Comparison of ENCODE assay signal across 12 mouse cellular contexts in genomic region chr5:110439565-110440310, GRCm38 (mm10). TPM values are rescaled to one million over a fixed set of nuclear protein-coding genes. Genes with fewer than 3 reads are reported as not detected.
DNase-seq lines count a peak whose midpoint lies in the region; TF ChIP-seq lines count a peak whose summit lies in the region.
"Had no signal": no experiment of that assay in that cellular context is flagged by ENCODE, and none has a peak within 500 bp of the region (broad histone marks: within the 10 kb centered on the region; RNA-seq: fewer than 3 reads in every experiment).

No protein-coding gene starts in this region.

- H3K36me3 ChIP-seq in heart, adult 2 months (ENCODE audit: control insufficient read depth, insufficient read depth, low read length) = peaks cover 3% of the 10 kb centered on the region; the same call in 1 of the 2 replicates
- H3K36me3 ChIP-seq: lung, embryonic 15.5 days had no signal

- TF ChIP-seq EP300 in heart, adult 2 months (IDR thresholded peaks at IDR 0.05; ENCODE audit: insufficient read depth, low read depth, low read length) = 0 out of 2 replicates have a peak, but pooled peaks have one; percentile 48

- peak; percentile 66 for DNase-seq in cerebellum, adult 11 months
- no peak for DNase-seq in cerebellum, postnatal 4 days (ENCODE audit: low spot score in 2 of 2)
- peak; percentile 49 for DNase-seq in Muller cell, postnatal 12 days (ENCODE audit: inconsistent ontology term)
- DNase-seq in heart, adult 2 months = peak; percentile 53 to 70
- peak; percentile 56 to 64 for DNase-seq in lung, adult 18-20 months
- DNase-seq in spleen, postnatal 36 days (ENCODE audit: low spot score in 2 of 2) = no peak
- no peak for DNase-seq in left cerebral cortex, adult 2 months (ENCODE audit: extremely low spot score in 1 of 2, low spot score in 2 of 2)
- DNase-seq in thymus, postnatal 36 days = no peak
- DNase-seq: B cell, adult 2 months; embryo, embryonic 11 days had no signal

- H3K4me3 ChIP-seq in heart, adult 2 months = no peak overlapping the region
- H3K4me3 ChIP-seq in left cerebral cortex, adult 2 months = no peak overlapping the region
- H3K4me3 ChIP-seq: forebrain, embryonic 13.5 days; lung, embryonic 15.5 days had no signal

- no peak overlapping the region for H3K9ac ChIP-seq in heart, adult 2 months (ENCODE audit: low read depth, low read length)
- H3K9ac ChIP-seq: forebrain, embryonic 13.5 days; lung, embryonic 15.5 days had no signal

- intact Hi-C loops in heart, adult 2 months (cut with DNase I) = loop anchor here (10.0 kb wide), 1 partner anchor 885 kb away; the partner anchor contains the start of gene Crlf2
- intact Hi-C loops in left cerebral cortex, adult 2 months (cut with DNase I) = no loop called here

- no peak for TF ChIP-seq POLR2A in heart, adult 2 months (IDR thresholded peaks at IDR 0.05; ENCODE audit: insufficient read depth, low read depth, low read length)

- no peaks in the 10 kb centered on the region for H3K27me3 ChIP-seq in heart, adult 2 months (ENCODE audit: control insufficient read depth, insufficient read depth, low read length)
- H3K27me3 ChIP-seq: forebrain, embryonic 13.5 days; lung, embryonic 15.5 days had no signal

- 45% methylated on average over 3 of the region's 3 CpGs for WGBS in heart, adult 2 months

- H3K4me1 ChIP-seq in heart, adult 2 months (ENCODE audit: control insufficient read depth, insufficient read depth, low read length) = peaks cover 35% of the 10 kb centered on the region

- TF ChIP-seq CTCF in heart, adult 2 months (IDR thresholded peaks at IDR 0.05) = no peak
- TF ChIP-seq CTCF in left cerebral cortex, adult 2 months (IDR thresholded peaks at IDR 0.05) = no peak

- peak overlapping the region; percentile 0; the same call in 1 of the 2 replicates for H3K27ac ChIP-seq in heart, adult 2 months
- H3K27ac ChIP-seq in left cerebral cortex, adult 2 months = no peak overlapping the region
- H3K27ac ChIP-seq: forebrain, embryonic 13.5 days; lung, embryonic 15.5 days had no signal

- H3K79me2 ChIP-seq in heart, adult 2 months (replicated peaks; ENCODE audit: control insufficient read depth, insufficient read depth, low read length) = peaks cover 10% of the 10 kb centered on the region

RNA-seq across cellular contexts. Expression of gene Fbrsl1, which starts 8.6 kb away (rescaled TPM):
- total RNA-seq in heart, adult 2 months (2021) = 10 to 100 TPM; 47.0 to 51.8 TPM
- 28.1 and 39.3 TPM in 2 replicates for polyA plus RNA-seq in heart, adult 2 months (2012; rRNA removed)
- total RNA-seq in left cerebral cortex, adult 2 months (2021) = 10 to 100 TPM; 78.1 to 79.8 TPM

Comparison
In these comparisons a context has a peak if more than half of its experiments do, and no peak if none do; other contexts are left out.
1. DNase-seq: peak in cerebellum, adult 11 months (single experiment), Muller cell, postnatal 12 days (single experiment), heart, adult 2 months (2 of 2) and lung, adult 18-20 months (2 of 2); none in cerebellum, postnatal 4 days (0 of 2), spleen, postnatal 36 days (0 of 2), left cerebral cortex, adult 2 months (0 of 2) and thymus, postnatal 36 days (0 of 2).